Mouse (Mus musculus): ENCODE measurements around the gene 2410004B18Rik.
"Not testable (repeated sequence)": the region's sequence is repeated elsewhere in the genome, so short reads cannot be mapped to it uniquely, and the experiment has no call there.

The 2410004B18Rik gene

DNA sequence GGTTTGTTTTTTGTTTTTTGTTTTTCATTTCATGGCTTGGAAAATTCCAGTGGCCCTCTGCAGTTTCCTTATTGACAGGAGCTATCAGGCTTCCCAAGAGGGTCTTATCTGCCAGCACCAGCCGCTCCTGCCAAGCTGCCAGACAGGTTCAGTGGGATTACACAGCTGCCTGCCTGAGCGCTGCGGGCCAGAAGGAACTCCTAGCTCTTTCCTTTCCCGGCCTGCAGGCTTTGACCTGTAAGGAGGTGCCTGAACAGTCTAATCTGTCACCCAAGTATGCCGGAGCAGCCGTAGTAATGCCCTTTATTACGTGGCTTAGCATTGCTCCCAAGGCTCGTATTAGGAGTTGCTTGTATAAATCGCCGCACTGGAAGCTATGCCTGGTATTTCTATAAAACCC lies 26.7 kb downstream of the 2410004B18Rik start:
- no peak for DNase-seq (ENCODE audit: low spot score in 2 of 2)

DNA sequence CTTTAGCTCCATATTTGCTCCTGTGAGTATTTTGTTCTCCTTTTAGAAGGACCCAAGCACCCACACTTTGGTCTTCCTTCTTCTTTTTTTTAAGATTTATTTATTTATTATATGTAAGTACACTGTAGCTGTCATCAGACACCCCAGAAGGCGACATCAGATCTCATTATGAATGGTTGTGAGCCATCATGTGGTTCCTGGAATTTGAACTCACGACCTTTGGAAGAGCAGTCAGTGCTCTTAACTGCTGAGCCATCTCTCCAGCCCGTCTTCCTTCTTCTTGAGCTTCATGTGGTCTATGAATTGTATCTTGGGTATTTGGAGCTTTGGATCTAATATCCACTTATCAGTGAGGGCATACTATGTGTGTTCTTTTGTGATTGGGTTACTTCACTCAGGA lies 27.8 kb downstream of the 2410004B18Rik start:
- DNase-seq (ENCODE audit: low spot score in 2 of 2), result not testable (repeated sequence)

DNA sequence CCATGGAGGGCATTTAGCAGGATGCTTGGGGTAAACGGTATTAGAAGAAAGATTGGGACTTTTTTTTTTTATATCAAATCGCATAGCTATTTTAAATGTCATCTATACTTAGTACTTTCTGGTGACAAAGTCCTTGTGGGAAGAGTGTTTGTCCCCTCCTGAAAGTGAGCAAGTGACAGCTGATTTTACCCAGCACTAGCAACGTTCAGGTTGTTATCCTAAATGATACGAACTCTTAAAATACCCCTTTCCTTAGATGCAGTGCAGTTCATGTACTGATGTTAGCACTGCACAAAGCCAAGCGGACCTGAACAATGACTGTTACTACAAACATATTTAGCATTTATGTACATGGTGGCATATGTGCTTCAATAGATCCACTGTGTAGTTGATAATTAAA lies 29.0 kb downstream of the 2410004B18Rik start:
- no peak for DNase-seq (ENCODE audit: low spot score in 2 of 2)

GRCm38 (mm10) chr3:145969031-145969501 lies 31.3 kb downstream of the 2410004B18Rik start:
- no peak for DNase-seq (ENCODE audit: low spot score in 2 of 2)

GRCm38 (mm10) chr3:145971501-145971900 lies 33.7 kb downstream of the 2410004B18Rik start:
- DNase-seq (ENCODE audit: low spot score in 2 of 2), result no peak

DNA sequence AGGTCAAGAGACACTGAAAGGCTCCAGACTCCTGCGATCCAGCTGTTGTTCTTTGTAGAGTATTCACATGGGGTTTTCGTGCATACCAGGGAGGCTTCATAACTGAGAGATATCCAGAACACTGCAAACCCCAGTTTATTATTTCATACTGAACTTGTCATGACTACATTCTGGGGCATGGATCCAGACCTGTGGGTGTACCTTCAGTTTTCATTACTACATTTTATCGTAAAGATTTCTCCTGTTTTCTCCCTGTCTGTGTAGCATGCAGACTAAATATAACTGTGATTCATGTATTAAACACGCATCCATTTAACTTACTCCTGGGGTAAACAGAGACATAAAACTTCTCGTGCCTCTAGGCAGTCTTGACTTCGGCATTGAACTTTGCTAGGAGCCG lies 37.2 kb downstream of the 2410004B18Rik start:
- DNase-seq (ENCODE audit: low spot score in 2 of 2), result no peak

- DNase-seq (ENCODE audit: low spot score in 2 of 2), result no peak
Observed at GRCm38 (mm10) chr3:145985333-145985925, 47.6 kb downstream of the 2410004B18Rik start.

DNA sequence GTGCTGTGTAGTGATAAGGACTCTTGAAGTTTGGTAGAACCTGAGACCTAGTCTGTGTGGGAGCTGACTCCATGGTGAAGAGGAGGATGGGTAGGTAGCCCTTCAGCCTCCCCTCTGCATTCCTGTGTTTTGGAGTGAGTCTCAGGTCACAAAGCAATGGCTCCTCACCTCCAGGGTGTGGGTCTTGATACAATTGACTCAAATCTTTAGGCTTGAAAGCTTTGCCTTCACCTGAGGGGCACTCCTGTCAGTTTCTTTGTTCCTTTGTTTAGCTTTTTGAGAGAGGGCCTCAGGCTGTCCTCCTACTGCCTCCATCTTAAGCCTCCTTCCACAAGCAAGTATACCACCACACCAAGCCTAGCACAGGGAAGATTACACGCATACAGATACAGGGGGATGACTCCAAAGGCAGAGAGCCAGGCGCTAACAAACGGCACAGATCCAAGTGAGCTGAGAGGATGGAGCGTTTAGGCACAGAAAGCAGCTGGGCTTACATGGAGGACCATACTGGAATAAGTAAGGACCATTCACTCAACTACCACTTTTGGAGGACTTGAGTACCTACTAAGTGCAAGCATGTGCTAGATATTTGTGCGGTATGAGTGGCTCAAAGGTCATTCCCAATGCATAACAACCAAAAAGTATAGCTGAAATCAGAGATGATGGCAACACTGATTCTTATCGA lies 48.6 kb downstream of the 2410004B18Rik start:
- DNase-seq (ENCODE audit: low spot score in 2 of 2), result no peak

GRCm38 (mm10) chr3:145987268-145987969 lies 49.6 kb downstream of the 2410004B18Rik start, which contains the start of gene Syde2:
Gene Syde2, plus strand, starts transcription at chr3:145987870.
- peak; percentile 76 to 78 for DNase-seq (ENCODE audit: low spot score in 2 of 2)

GRCm38 (mm10) chr3:145987970-145988683 lies 50.3 kb downstream of the 2410004B18Rik start:
- peak; percentile 25 to 37 for DNase-seq (ENCODE audit: low spot score in 2 of 2)

GRCm38 (mm10) chr3:145988684-145989575 lies 51.1 kb downstream of the 2410004B18Rik start:
- DNase-seq (ENCODE audit: low spot score in 2 of 2), result no peak

DNA sequence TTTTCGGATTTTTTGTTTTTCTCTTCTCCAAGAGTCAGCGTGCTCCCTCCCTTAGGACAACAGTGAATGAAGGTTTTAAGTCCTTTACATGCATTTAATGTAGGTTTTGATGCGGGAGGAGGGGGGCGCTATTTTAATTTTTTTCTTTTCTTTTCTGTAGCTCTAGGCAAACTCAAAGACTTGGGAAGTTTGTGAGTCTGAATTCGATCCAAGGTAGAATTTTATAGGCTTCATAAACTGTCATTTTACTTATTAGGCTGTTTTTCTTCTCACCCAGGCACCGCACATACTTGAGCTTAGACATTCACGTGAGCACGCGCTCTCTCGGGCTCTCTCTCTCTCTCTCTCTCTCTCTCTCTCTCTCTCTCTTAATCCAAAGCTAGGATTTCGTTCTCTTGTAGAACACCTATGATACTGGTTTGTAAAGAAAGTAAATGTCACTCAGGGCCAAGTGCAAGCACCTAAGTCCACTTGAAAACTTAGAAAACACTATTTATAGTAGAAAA lies 51.8 kb downstream of the 2410004B18Rik start:
- no peak for DNase-seq (ENCODE audit: low spot score in 2 of 2)

DNA sequence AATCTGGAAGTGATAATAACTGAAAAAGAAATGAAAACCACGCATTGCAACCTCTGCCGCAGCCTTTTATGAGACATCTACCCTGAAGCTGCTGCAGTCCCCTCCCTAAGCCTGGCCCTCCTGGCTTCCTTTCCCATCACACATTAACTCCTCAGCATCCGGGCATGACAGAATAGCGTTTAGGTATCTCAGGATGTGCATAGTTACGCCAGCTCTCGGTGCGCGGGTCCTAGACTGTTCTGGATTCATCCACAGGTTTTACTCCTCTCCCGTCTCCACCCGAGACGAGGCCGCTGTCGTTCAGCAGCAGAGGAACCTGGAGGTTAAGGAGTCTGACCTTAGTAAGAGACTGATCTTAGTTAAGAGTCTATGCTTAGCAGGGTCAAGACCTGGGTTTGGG lies 53.3 kb downstream of the 2410004B18Rik start:
- DNase-seq (ENCODE audit: low spot score in 2 of 2), result no peak

DNA sequence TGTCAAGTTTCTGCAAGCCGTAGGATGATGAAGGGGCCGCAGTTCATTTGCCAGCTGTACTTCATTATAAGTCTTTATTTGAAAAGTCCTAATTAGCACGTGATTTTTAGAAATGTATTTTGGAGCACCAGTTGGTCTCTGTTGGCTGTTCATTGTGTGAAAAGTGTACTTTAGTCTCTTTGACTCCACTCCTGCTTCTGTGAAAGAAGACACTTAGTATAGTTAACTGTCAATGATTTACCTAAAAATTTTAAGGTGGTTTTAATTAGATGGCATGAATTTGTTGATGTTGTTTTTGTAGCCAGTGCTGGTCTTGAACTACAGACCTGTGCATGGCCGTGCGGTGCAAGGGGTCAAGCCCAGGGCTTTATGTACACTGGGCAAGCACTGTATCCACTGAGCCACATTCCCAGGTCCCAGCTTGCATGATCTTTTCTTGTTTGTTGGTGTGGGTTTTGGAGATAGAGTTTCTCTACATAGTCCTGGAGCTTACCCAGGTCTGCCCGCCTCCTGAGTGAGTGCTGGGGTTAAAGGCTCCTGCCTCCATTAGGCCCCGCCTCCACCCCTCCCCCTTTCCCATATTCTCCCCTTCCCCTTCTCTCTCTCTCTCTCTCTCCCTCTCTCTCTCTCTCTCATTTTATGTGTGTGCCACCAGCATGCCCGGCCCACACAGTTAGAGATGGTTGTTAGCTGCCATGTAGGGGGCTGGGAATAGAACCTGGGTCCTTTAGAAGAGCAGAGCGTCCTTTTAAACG lies 54.3 kb downstream of the 2410004B18Rik start:
- DNase-seq (ENCODE audit: low spot score in 2 of 2), result no peak

GRCm38 (mm10) chr3:145992796-145993195 lies 55.0 kb downstream of the 2410004B18Rik start:
- DNase-seq (ENCODE audit: low spot score in 2 of 2), result no peak

DNA sequence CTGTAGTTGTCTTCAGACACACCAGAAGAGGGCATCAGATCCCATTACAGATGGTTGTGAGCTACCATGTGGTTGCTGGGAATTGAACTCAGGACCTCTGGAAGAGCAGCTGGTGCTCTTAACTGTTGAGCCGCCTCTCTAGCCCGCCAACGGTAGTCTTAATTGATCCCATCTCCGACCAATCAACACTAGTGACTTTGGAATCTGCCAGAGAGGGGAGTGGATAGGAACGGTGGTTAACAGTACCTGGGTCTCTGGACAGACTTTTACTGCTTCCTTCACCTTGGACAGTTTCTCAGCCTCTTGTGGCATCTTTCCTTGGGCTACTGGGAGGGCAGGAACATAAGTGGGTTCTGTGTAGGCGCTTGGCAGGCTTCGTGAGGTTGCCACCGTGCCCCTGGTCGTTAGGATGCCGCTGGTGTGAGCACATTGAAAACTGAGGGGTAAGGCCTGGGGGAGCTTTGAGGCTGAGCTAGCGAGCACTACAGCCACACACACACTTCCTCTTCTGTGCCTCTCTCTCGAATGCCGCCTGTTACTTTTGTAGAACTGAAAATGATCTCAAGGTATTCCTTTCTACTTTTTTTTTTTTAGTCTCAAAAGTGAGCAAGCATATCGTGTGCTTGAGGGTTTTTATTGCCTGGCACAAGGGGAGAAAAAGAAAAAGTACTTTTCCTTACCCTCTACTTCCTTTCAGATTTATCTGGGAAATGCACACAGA lies 55.8 kb downstream of the 2410004B18Rik start:
- no peak for DNase-seq (ENCODE audit: low spot score in 2 of 2)
